Mouse (Mus musculus): ENCODE results near the gene Gm8439. TPM values are rescaled to one million over a fixed set of nuclear protein-coding genes. Genes with fewer than 3 reads are reported as not detected.

The Gm8439 gene
- polyA plus RNA-seq, 1 experiment, result not detected

GRCm38 (mm10) chr4:120655898-120656297 is 67.4 kb downstream of the Gm8439 start:
- no peaks in the 10 kb centered on the region for H3K36me3 ChIP-seq (ENCODE audit: control insufficient read depth, insufficient read depth, low read length)
- no peak overlapping the region for H3K27ac ChIP-seq (ENCODE audit: control insufficient read depth, insufficient read depth, low read depth, low read length)
- no peak overlapping the region for H3K4me3 ChIP-seq (ENCODE audit: control insufficient read depth, low read depth, low read length)
- H3K27me3 ChIP-seq (ENCODE audit: control insufficient read depth, insufficient read depth, low read length), result no peaks in the 10 kb centered on the region
- no peaks in the 10 kb centered on the region for H3K4me1 ChIP-seq (ENCODE audit: control insufficient read depth, insufficient read depth, low read length)
- TF ChIP-seq CTCF (IDR thresholded peaks at IDR 0.05; ENCODE audit: control insufficient read depth, insufficient read depth, insufficient replicate concordance, low read depth, low read length), result no peak
- TF ChIP-seq POLR2A (IDR thresholded peaks at IDR 0.05; ENCODE audit: control insufficient read depth, low read depth, low read length), result no peak

Other genes with a start within 250 kb of the Gm8439 start
- 120 and 122 TPM in 2 replicates for gene Scmh1, start 183.5 kb upstream of the Gm8439 start, polyA plus RNA-seq (2012; rRNA removed)
- 571 and 603 TPM in 2 replicates for gene Slfnl1, start 56.5 kb upstream of the Gm8439 start, polyA plus RNA-seq (2012; rRNA removed)
- 5.8 and 6.3 TPM in 2 replicates for gene Ctps, start 18.5 kb upstream of the Gm8439 start, polyA plus RNA-seq (2012; rRNA removed)
- 11.4 and 17.4 TPM in 2 replicates for gene Cited4, start 77.8 kb downstream of the Gm8439 start, polyA plus RNA-seq (2012; rRNA removed)
- 1.6 and 2.2 TPM in 2 replicates for gene Kcnq4, start 159.9 kb downstream of the Gm8439 start, polyA plus RNA-seq (2012; rRNA removed)
- gene Nfyc, start 242.8 kb downstream of the Gm8439 start, polyA plus RNA-seq (2012; rRNA removed), result 60.9 and 70.3 TPM in 2 replicates